8 mouse cellular contexts compared by ENCODE assay signal in genomic region chr9:100415328-100415979, GRCm38 (mm10).
DNase-seq lines count a peak whose midpoint lies in the region; ATAC-seq lines count a peak whose summit lies in the region.

No protein-coding gene starts in this region.

- peaks cover 18% of the 10 kb centered on the region for H3K4me1 ChIP-seq in embryonic facial prominence, embryonic 13.5 days

- no peaks in the 10 kb centered on the region for H3K9me3 ChIP-seq in embryonic facial prominence, embryonic 13.5 days

- H3K27me3 ChIP-seq in embryonic facial prominence, embryonic 13.5 days, result no peaks in the 10 kb centered on the region

- DNase-seq in heart, postnatal 14 days, result peak; percentile 22 to 31
- no peak for DNase-seq in heart, postnatal 25 days (ENCODE audit: low spot score)
- peak; percentile 19 to 34 for DNase-seq in kidney, adult 8-10 months
- peak; percentile 14 to 19 for DNase-seq in left cerebral cortex, postnatal 36 days (ENCODE audit: low spot score in 2 of 2)
- DNase-seq in right cerebral cortex, postnatal 10 days (ENCODE audit: low spot score in 2 of 2), result peak; percentile 82 to 88
- DNase-seq in urinary bladder, postnatal 4 days (ENCODE audit: low spot score in 2 of 2), result no peak

- no peak overlapping the region for H3K4me2 ChIP-seq in embryonic facial prominence, embryonic 13.5 days

- H3K36me3 ChIP-seq in embryonic facial prominence, embryonic 13.5 days, result no peaks in the 10 kb centered on the region

- no peak overlapping the region for H3K4me3 ChIP-seq in embryonic facial prominence, embryonic 13.5 days

- ATAC-seq in embryonic facial prominence, embryonic 13.5 days (ENCODE audit: insufficient number of reproducible peaks, insufficient read depth, low FRiP score, low TSS enrichment, low read depth), result 0 out of 2 replicates have a peak, but pooled peaks have one; percentile 62
- ATAC-seq in megakaryocyte, adult 5-6 weeks (ENCODE audit: poor library complexity, severe bottlenecking), result no peak

- 42% methylated on average over 7 of the region's 7 CpGs for WGBS in embryonic facial prominence, embryonic 13.5 days

- intact Hi-C loops in heart, postnatal 14 days (cut with DNase I), result no loop called here
- intact Hi-C loops in heart, postnatal 25 days (cut with DNase I), result no loop called here
- intact Hi-C loops in left cerebral cortex, postnatal 36 days (cut with DNase I), result no loop called here

- H3K9ac ChIP-seq in embryonic facial prominence, embryonic 13.5 days, result no peak overlapping the region

- H3K27ac ChIP-seq in embryonic facial prominence, embryonic 13.5 days, result no peak overlapping the region

Comparison
In these comparisons a context has a peak if more than half of its experiments do, and no peak if none do; other contexts are left out.
1. DNase-seq: peak in heart, postnatal 14 days (2 of 2), kidney, adult 8-10 months (2 of 2), left cerebral cortex, postnatal 36 days (2 of 2) and right cerebral cortex, postnatal 10 days (2 of 2); none in heart, postnatal 25 days (single experiment) and urinary bladder, postnatal 4 days (0 of 2).